Mouse (Mus musculus) forebrain, postnatal 0 days (tissue): ENCODE measurements around the gene Kif19a. TPM values are rescaled to one million over a fixed set of nuclear protein-coding genes. Genes with fewer than 3 reads are reported as not detected.
A peak's percentile ranks its signal among the peaks of the same experiment; 100 is the strongest.

ENCODE experiments used
- ATAC-seq: fragments of 200-750 bp; cut with Nextera tagmentation; 2 replicates; pipeline ENCODE4 v1.8.0; 2017; ENCODE audit warnings: mild to moderate bottlenecking, moderate library complexity
- DNase-seq: peaks from one replicate; pipeline ENCODE4 v3.0.0-alpha.2; 2015
- H3K27ac ChIP-seq: fragments of 300-500 bp; sonication (generic); 2 replicates; pipeline ENCODE4 v1.5.1; 2014; ENCODE audit warnings: low read depth, mild to moderate bottlenecking, antibody characterized with exemption, low read length, moderate library complexity, mixed read lengths
- H3K27me3 ChIP-seq: fragments of 300-500 bp; sonication (generic); 2 replicates; pipeline ENCODE4 v1.6.1; 2014; ENCODE audit warnings: mild to moderate bottlenecking, low read length, mixed read lengths; ENCODE audit not compliant: insufficient read depth
- H3K36me3 ChIP-seq: fragments of 300-500 bp; sonication (generic); 2 replicates; pipeline ENCODE4 v1.6.1; 2014; ENCODE audit warnings: mild to moderate bottlenecking, moderate library complexity; ENCODE audit not compliant: insufficient read depth
- H3K4me1 ChIP-seq: fragments of 300-500 bp; sonication (generic); 2 replicates; pipeline ENCODE4 v1.6.1; 2014; ENCODE audit warnings: antibody characterized with exemption; ENCODE audit not compliant: insufficient read depth
- H3K4me2 ChIP-seq: fragments of 300-500 bp; sonication (generic); 2 replicates; pipeline ENCODE4 v1.6.1; 2014; ENCODE audit warnings: low read depth, mild to moderate bottlenecking, moderate library complexity
- H3K4me3 ChIP-seq: fragments of 300-500 bp; sonication (generic); 2 replicates; pipeline ENCODE4 v1.5.1; 2014; ENCODE audit warnings: low read depth, low read length, mixed read lengths
- H3K9ac ChIP-seq: fragments of 300-500 bp; sonication (generic); 2 replicates; pipeline ENCODE4 v1.6.1; 2014; ENCODE audit warnings: mild to moderate bottlenecking
- H3K9me3 ChIP-seq: fragments of 300-500 bp; sonication (generic); 2 replicates; pipeline ENCODE4 v1.6.1; 2016; ENCODE audit warnings: low read length
- CTCF ChIP-seq: sonication (generic); IDR thresholded peaks from 2 replicates; pipeline ENCODE4 v1.5.1; 2016; ENCODE audit warnings: antibody characterized with exemption, control low read depth, low read depth
- WGBS: fragments of 180-500 bp; shearing (Covaris S2); extraction: QIAGEN DNeasy Blood & Tissue Kit; methylation state at CpG from one replicate; pipeline ENCODE4 v1.1.7; 2014; 5-methylcytosine and 5-hydroxymethylcytosine counted together
- polyA plus RNA-seq: library from polyadenylated mRNA; unstranded; fragments of >200 nt; fragmentation: Nextera tagmentation; extraction: Ambion mirVana; gene quantifications from 2 replicates; pipeline ENCODE4 v1.2.1, GENCODE M21; 2015
- total RNA-seq: library from RNA; depleted of rRNA; stranded (reverse); fragments of >200 nt; gene quantifications from 2 replicates; pipeline ENCODE4 v1.2.3, GENCODE M21; 2014

The Kif19a gene
- total and polyA plus RNA-seq, 2 experiments from 2014 or later = 0.57 to 3.2 TPM

GRCm38 (mm10) chr11:114780076-114780475 lies 14.9 kb downstream of the Kif19a start:
- no peak overlapping the region for H3K27ac ChIP-seq
- H3K4me1 ChIP-seq = no peaks in the 10 kb centered on the region
- ATAC-seq (no peak), DNase-seq (no peak)
- no peaks in the 10 kb centered on the region for H3K9me3 ChIP-seq
- no peaks in the 10 kb centered on the region for H3K36me3 ChIP-seq
- 49% methylated on average over 9 of the region's 9 CpGs for WGBS
- TF ChIP-seq CTCF = no peak
- H3K9ac ChIP-seq = no peak overlapping the region
- H3K4me2 ChIP-seq = no peak overlapping the region
- H3K27me3 ChIP-seq = no peaks in the 10 kb centered on the region
- H3K4me3 ChIP-seq = no peak overlapping the region

DNA sequence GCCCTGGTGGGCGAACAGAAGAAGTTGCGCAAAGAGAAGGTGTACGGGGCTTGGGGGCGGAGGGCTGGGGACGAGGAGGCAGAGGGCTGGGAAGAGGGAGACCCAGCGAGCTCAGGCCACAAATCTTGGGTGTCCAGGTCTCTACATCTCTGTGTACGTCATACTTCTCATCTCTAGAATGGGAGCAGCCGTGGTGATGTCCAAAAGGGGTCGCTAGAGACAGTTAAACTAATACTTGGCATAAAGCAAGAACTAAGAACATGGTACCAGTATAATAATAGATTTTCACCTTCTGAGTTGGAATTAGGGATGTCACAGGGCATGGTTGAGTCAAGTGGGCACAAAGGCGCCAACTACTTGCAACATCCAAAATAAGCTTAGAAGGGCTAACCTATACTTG lies 20.7 kb downstream of the Kif19a start:
- no peaks in the 10 kb centered on the region for H3K36me3 ChIP-seq
- H3K9me3 ChIP-seq = no peaks in the 10 kb centered on the region
- WGBS = 53% methylated on average over 10 of the region's 10 CpGs
- H3K4me2 ChIP-seq = peak overlapping the region; percentile 54
- H3K27ac ChIP-seq = no peak overlapping the region
- no peak for DNase-seq
- no peaks in the 10 kb centered on the region for H3K4me1 ChIP-seq
- peak overlapping the region; percentile 26; the same call in 1 of the 2 replicates for H3K9ac ChIP-seq
- H3K4me3 ChIP-seq = peak overlapping the region; percentile 26
- H3K27me3 ChIP-seq = peaks cover 10% of the 10 kb centered on the region; the same call in 1 of the 2 replicates
- ATAC-seq = 0 out of 2 replicates have a peak, but pooled peaks have one; percentile 14
- TF ChIP-seq CTCF = peak; percentile 40

- H3K9me3 ChIP-seq = no peaks in the 10 kb centered on the region
- ATAC-seq = peak; percentile 94
- no peak for TF ChIP-seq CTCF
- H3K36me3 ChIP-seq = no peaks in the 10 kb centered on the region
- WGBS = 2% methylated on average over 43 of the region's 43 CpGs
- H3K4me3 ChIP-seq = peak overlapping the region; percentile 26
- DNase-seq = peak; percentile 81
- H3K27ac ChIP-seq = no peak overlapping the region
- H3K4me1 ChIP-seq = no peaks in the 10 kb centered on the region
- H3K27me3 ChIP-seq = peaks cover 10% of the 10 kb centered on the region; the same call in 1 of the 2 replicates
- H3K4me2 ChIP-seq = peak overlapping the region; percentile 54
- peak overlapping the region; percentile 26; the same call in 1 of the 2 replicates for H3K9ac ChIP-seq
These were observed 21.1 kb downstream of the Kif19a start for GRCm38 (mm10) chr11:114786326-114786725.

- ATAC-seq = no peak
These were observed 22.4 kb downstream of the Kif19a start for GRCm38 (mm10) chr11:114787611-114788010.

DNA sequence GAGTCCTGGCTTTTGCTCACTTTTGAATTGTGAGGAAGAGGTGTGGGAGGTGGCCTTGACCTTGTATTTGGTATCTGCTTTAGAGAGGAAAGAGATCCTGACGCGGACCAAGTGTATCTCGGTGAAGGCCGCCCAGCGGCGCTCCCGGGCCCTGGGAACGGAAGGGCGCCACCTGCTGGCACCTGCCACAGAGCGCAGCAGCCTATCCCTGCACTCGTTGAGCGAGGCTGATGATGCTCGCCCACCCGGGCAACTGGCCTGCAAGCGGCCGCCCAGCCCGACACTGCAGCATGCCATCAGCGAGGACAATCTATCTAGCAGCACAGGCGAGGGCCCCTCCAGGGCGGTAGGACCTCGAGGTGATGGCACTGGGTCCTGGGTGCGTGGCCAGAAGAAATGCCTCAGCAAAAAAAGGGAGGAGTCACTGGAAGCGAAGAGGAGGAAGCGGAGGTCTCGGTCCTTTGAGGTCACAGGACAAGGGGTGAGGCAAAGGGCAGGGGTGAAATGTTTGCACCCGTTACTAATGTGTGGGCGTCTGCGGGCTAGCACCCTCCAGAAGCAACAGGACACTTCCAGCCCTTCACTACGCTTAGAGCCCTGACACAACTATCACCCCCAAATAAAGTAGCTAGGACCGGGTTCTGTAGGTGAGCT lies 24.0 kb downstream of the Kif19a start:
- 19% methylated on average over 30 of the region's 30 CpGs for WGBS
- peak; percentile 98 for TF ChIP-seq CTCF
- H3K36me3 ChIP-seq = no peaks in the 10 kb centered on the region
- peak overlapping the region; percentile 16; the same call in 1 of the 2 replicates for H3K4me3 ChIP-seq
- no peak overlapping the region for H3K27ac ChIP-seq
- H3K9ac ChIP-seq = peak overlapping the region; percentile 26; the same call in 1 of the 2 replicates
- H3K4me2 ChIP-seq = peak overlapping the region; percentile 46
- H3K4me1 ChIP-seq = peaks cover 14% of the 10 kb centered on the region
- H3K27me3 ChIP-seq = peaks cover 10% of the 10 kb centered on the region; the same call in 1 of the 2 replicates
- no peaks in the 10 kb centered on the region for H3K9me3 ChIP-seq
- DNase-seq (peak; percentile 87), ATAC-seq (peak; percentile 70)

More at GRCm38 (mm10) chr11:114787611-114788010, 22.4 kb downstream of the Kif19a start:
- Histone ChIP-seq H3K4me1 (no peaks in the 10 kb centered on the region), H3K9me3 (no peaks in the 10 kb centered on the region), H3K27ac (no peak overlapping the region), H3K27me3 (peaks cover 10% of the 10 kb centered on the region; the same call in 1 of the 2 replicates), H3K4me2 (no peak overlapping the region), H3K36me3 (no peaks in the 10 kb centered on the region), H3K9ac (no peak overlapping the region), H3K4me3 (no peak overlapping the region)
- DNase-seq = no peak
- WGBS = 78% methylated on average over 3 of the region's 3 CpGs
- TF ChIP-seq CTCF = no peak

- H3K36me3 ChIP-seq = no peaks in the 10 kb centered on the region
- H3K9ac ChIP-seq = no peak overlapping the region
- H3K4me2 ChIP-seq = no peak overlapping the region
- WGBS = 72% methylated on average over 9 of the region's 9 CpGs
- H3K27me3 ChIP-seq = peaks cover 10% of the 10 kb centered on the region; the same call in 1 of the 2 replicates
- no peaks in the 10 kb centered on the region for H3K9me3 ChIP-seq
- TF ChIP-seq CTCF = no peak
- peaks cover 14% of the 10 kb centered on the region for H3K4me1 ChIP-seq
- H3K27ac ChIP-seq = no peak overlapping the region
- no peak for ATAC-seq
- no peak overlapping the region for H3K4me3 ChIP-seq
- DNase-seq = no peak
These were observed 24.5 kb downstream of the Kif19a start for GRCm38 (mm10) chr11:114789716-114790115.

- Histone ChIP-seq H3K4me3 (no peak overlapping the region), H3K4me2 (no peak overlapping the region), H3K9ac (no peak overlapping the region), H3K9me3 (no peaks in the 10 kb centered on the region), H3K4me1 (peaks cover 18% of the 10 kb centered on the region), H3K27ac (no peak overlapping the region), H3K27me3 (peaks cover 10% of the 10 kb centered on the region; the same call in 1 of the 2 replicates), H3K36me3 (no peaks in the 10 kb centered on the region)
- TF ChIP-seq CTCF = no peak
- ATAC-seq (no peak), DNase-seq (no peak)
- WGBS = 82% methylated on average over 12 of the region's 12 CpGs
These were observed 25.0 kb downstream of the Kif19a start for GRCm38 (mm10) chr11:114790171-114790570.
